Mouse (Mus musculus) intestine, embryonic 15.5 days (tissue): ENCODE data around the gene Il4ra. TPM values are rescaled to one million over a fixed set of nuclear protein-coding genes. Genes with fewer than 3 reads are reported as not detected.

Experiments used
- ATAC-seq: fragments of 200-750 bp; cut with Nextera tagmentation; 2 replicates; pipeline ENCODE4 v1.8.0; 2017; ENCODE audit warnings: moderate TSS enrichment, moderate library complexity
- H3K27ac ChIP-seq: fragments of 300-500 bp; sonication (generic); 2 replicates; pipeline ENCODE4 v1.5.1; 2015; ENCODE audit warnings: mild to moderate bottlenecking, inconsistent platforms
- H3K27me3 ChIP-seq: fragments of 300-500 bp; sonication (generic); replicated peaks from 2 replicates; pipeline ENCODE4 v1.6.1; 2015; ENCODE audit warnings: inconsistent platforms
- H3K36me3 ChIP-seq: fragments of 300-500 bp; sonication (generic); 2 replicates; pipeline ENCODE4 v1.6.1; 2015; ENCODE audit warnings: inconsistent platforms
- H3K4me1 ChIP-seq: fragments of 300-500 bp; sonication (generic); replicated peaks from 2 replicates; pipeline ENCODE4 v1.6.1; 2015; ENCODE audit warnings: inconsistent platforms
- H3K4me2 ChIP-seq: fragments of 300-500 bp; sonication (generic); replicated peaks from 2 replicates; pipeline ENCODE4 v1.6.1; 2015; ENCODE audit warnings: mild to moderate bottlenecking, inconsistent platforms
- H3K4me3 ChIP-seq: fragments of 300-500 bp; sonication (generic); replicated peaks from 2 replicates; pipeline ENCODE4 v1.5.1; 2015; ENCODE audit warnings: inconsistent platforms
- H3K9ac ChIP-seq: fragments of 300-500 bp; sonication (generic); 2 replicates; pipeline ENCODE4 v1.6.1; 2015; ENCODE audit warnings: inconsistent platforms
- H3K9me3 ChIP-seq: fragments of 300-500 bp; sonication (generic); 2 replicates; pipeline ENCODE4 v1.6.1; 2016; ENCODE audit warnings: inconsistent platforms
- WGBS: fragments of 180-500 bp; shearing (Covaris S2); methylation state at CpG from one replicate; pipeline ENCODE4 v1.1.7; 2015; 5-methylcytosine and 5-hydroxymethylcytosine counted together
- polyA plus RNA-seq: library from polyadenylated mRNA; unstranded; fragments of >200 nt; fragmentation: Nextera tagmentation; extraction: Ambion mirVana; gene quantifications from 2 replicates; pipeline ENCODE4 v1.2.1, GENCODE M21; 2015

The Il4ra gene
- 10.4 and 11.8 TPM in 2 replicates for polyA plus RNA-seq

DNA sequence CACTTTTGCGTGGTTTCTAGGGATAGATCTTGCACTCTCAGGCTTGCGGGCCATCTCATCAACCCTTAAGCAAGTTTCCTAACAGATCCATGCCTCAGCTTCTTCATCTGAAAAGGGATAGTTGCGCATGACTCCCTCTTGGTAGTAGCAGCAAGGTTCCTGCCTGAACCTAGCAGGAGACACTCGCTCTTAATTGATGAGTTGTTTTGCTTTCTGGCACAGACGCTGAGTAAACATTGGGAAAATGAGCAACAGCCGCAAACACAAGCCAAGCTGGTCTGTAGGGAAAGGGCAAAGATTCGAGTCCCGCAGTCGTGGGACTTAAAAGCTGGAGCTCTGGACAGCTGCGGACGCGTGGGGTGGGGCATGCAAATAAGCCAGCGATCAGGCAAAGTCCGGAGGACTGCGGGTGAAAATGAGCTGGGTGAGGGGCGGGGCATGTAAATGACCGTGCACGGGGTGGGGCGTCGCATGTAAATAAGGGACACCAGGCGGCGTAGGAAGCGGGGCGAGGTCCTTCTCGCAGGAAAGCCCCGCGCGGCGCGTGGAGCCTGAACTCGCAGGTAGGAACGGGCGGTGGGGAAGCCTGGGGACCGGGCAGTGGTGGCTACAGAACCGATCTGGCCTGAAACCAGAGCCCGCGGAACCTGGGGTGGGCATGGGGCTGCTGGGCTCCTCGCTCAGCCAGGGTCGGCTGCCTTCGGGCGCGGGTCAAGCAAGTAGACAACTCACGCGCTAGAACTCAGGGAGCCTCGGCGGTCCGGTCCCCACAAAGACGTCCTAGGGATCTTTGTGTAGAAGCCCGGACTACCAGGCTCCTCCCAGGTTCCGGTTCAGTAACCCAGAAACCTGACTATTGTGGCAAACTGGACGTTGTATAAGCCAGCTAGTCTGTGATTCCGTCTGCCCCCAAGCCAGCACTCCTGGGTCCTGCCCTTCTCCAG is at the start of gene Il4ra:
Gene Il4ra, plus strand, starts transcription at position 355 of the 944 bp plus-strand sequence.
- Histone ChIP-seq H3K4me1 (peaks cover 38% of the 10 kb centered on the region; the same call in 1 of the 2 replicates), H3K4me3 (peak within 1 kb of the TSS; percentile 59), H3K9ac (peak within 1 kb of the TSS; percentile 75), H3K4me2 (peak within 1 kb of the TSS; percentile 86), H3K36me3 (no peaks in the 10 kb centered on the region), H3K9me3 (no peaks in the 10 kb centered on the region), H3K27ac (peak within 1 kb of the TSS; percentile 61), H3K27me3 (no peaks in the 10 kb centered on the region)
- 2% methylated on average over 52 of the region's 52 CpGs for WGBS
- ATAC-seq = peak; percentile 97

DNA sequence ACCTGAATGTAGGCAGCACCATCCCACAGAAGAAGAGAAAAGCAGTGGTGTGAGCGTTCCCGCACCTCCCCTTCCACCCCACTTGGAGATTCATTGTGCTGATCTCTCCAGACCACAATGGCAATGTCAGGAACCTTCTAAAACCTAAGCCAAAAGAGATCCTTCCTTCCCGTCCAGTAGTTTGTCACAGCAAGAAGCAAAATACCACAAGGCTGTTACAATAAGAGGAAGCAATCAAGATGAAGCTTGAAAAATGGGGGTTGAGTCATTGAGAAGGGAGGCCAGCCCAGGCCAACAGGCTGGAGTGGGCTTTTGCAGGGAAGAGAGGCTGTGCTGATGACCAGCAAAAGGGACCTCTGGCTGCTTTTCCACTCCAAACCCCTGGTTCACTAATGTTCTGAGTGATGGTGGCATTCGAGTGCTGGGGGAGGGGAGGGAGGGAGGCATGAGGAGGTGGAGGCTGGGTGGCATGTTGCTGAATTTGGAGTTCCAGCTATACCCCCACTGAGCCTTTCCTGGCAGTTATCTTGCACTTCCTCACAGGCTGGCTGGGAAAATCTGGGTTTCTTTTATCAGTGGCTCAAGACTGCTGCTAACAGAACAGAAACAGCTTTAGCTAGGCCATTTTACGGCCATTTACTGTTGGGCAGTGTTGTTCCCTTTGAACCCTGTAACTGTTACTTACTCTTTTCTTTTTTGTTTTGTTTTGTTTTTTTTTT is 48.4 kb upstream of the Il4ra start:
- ATAC-seq = no peak
- WGBS = 84% methylated on average over 5 of the region's 5 CpGs
- no peaks in the 10 kb centered on the region for H3K27me3 ChIP-seq
- H3K4me2 ChIP-seq = no peak overlapping the region
- H3K27ac ChIP-seq = no peak overlapping the region
- no peak overlapping the region for H3K9ac ChIP-seq
- no peaks in the 10 kb centered on the region for H3K9me3 ChIP-seq
- no peaks in the 10 kb centered on the region for H3K36me3 ChIP-seq
- no peaks in the 10 kb centered on the region for H3K4me1 ChIP-seq
- H3K4me3 ChIP-seq = no peak overlapping the region

DNA sequence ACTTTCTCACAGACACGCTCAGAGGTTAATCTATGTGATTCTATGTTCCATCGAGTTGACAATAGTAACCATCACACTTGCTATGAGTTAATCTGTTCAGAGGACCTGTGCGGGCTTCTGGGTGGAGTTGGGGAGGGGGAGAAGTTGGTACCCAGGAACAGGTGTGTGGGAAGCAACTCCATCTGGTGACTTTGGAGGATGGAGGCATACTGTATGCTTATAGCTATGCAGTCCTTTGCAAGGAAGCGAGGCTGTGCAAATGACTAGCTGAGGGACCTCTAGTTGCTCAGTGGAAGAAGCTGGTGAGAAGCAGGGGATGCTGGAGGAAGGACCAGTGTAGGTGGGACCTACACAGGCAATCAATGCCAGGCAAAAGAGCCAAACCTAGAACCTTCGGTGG is 47.3 kb upstream of the Il4ra start:
- Histone ChIP-seq H3K9me3 (no peaks in the 10 kb centered on the region), H3K4me3 (no peak overlapping the region), H3K4me2 (no peak overlapping the region), H3K27ac (no peak overlapping the region), H3K9ac (no peak overlapping the region), H3K4me1 (no peaks in the 10 kb centered on the region), H3K27me3 (no peaks in the 10 kb centered on the region), H3K36me3 (no peaks in the 10 kb centered on the region)
- ATAC-seq = no peak
- 90% methylated on average over 5 of the region's 5 CpGs for WGBS

DNA sequence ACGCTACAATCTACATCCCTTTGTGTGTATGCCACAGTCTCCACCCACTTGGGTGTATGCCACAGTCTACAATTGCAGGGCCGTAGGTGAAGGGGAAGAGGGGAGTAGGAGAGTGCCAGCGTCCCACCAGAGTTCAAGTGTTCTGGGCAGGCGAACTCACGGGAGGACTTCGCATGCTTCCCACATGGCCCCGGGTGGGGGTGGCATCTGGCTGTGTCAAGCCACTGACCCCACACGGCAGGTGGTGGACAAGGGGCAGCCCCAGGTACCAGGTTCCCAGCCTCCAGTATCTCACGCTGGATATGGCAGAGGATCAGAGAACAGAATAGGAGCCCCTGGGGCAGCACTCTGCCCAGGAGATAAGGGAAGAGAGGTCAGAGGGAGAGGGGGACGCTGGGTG is 46.4 kb upstream of the Il4ra start:
- Histone ChIP-seq H3K27me3 (no peaks in the 10 kb centered on the region), H3K4me2 (no peak overlapping the region), H3K36me3 (no peaks in the 10 kb centered on the region), H3K4me1 (no peaks in the 10 kb centered on the region), H3K9ac (no peak overlapping the region), H3K9me3 (no peaks in the 10 kb centered on the region), H3K4me3 (no peak overlapping the region), H3K27ac (no peak overlapping the region)
- 84% methylated on average over 10 of the region's 10 CpGs for WGBS
- no peak for ATAC-seq

DNA sequence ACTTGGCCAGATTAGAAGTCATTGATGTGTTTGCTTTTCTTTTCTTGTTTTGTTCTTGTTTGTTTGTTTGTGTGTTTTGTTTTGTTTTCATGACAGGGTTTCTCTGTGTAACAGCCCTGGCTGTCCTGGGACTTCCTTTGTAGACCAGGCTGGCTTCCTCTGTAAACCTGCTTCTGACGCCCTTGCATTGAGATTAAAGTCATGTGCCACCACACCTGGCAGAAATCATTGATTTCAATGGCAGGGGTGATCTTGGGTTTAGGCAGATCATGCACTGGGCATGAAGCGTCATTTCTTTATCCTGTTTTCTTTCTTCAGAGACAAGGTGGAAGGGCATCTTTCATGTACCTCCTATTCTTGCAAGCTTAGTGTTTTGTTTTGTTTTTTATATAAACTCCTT is 44.6 kb upstream of the Il4ra start:
- Histone ChIP-seq H3K4me3 (no peak overlapping the region), H3K27me3 (no peaks in the 10 kb centered on the region), H3K36me3 (no peaks in the 10 kb centered on the region), H3K9me3 (no peaks in the 10 kb centered on the region), H3K4me1 (no peaks in the 10 kb centered on the region), H3K27ac (no peak overlapping the region), H3K4me2 (no peak overlapping the region), H3K9ac (no peak overlapping the region)
- ATAC-seq = no peak
- 84% methylated on average over 2 of the region's 2 CpGs for WGBS

DNA sequence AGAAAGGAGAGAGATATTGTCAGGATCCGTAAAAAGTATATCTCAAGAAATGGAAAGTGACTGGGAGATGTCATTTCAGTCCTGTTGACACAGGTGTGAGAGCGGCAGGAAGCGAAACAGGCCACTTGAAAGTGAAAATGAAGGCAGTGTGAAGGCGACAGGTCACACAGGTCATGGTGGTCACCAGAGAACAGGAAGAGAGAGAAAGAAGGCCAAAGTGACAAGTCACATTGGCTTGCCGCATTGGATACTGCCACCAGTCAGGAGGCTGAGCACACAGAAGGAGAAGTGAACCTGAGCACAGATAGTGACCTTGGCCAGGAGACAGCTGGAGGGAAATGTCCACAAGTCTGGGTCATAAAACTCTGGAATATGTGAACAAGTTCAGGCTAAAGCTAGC is 40.5 kb upstream of the Il4ra start:
- WGBS = 63% methylated on average over 5 of the region's 5 CpGs
- no peaks in the 10 kb centered on the region for H3K27me3 ChIP-seq
- no peaks in the 10 kb centered on the region for H3K4me1 ChIP-seq
- H3K27ac ChIP-seq = no peak overlapping the region
- no peak overlapping the region for H3K4me2 ChIP-seq
- H3K9me3 ChIP-seq = no peaks in the 10 kb centered on the region
- ATAC-seq = no peak
- no peak overlapping the region for H3K9ac ChIP-seq
- no peak overlapping the region for H3K4me3 ChIP-seq
- no peaks in the 10 kb centered on the region for H3K36me3 ChIP-seq

DNA sequence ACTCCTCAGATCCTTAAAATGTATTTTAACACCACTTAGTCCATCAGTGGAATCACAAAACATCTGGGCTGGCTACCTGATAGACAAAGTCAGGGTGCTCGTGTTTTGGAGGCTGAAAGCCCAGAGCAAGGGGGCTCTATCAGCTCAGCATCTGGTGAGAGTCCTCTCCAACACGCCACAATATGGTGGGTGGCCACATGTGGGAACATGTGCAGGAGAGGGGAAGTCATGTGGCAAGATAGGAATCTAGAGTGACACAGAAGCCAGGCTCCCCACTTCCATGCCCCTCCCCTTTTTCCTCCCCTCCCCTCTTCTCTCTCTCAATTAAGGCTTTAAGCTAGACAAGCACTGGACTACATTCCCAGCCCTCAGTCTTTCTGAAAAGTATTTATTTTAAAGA is 40.1 kb upstream of the Il4ra start:
- H3K27ac ChIP-seq = no peak overlapping the region
- H3K9ac ChIP-seq = no peak overlapping the region
- ATAC-seq = no peak
- H3K27me3 ChIP-seq = no peaks in the 10 kb centered on the region
- H3K4me2 ChIP-seq = no peak overlapping the region
- H3K4me3 ChIP-seq = no peak overlapping the region
- H3K36me3 ChIP-seq = no peaks in the 10 kb centered on the region
- WGBS = 61% methylated on average over 2 of the region's 2 CpGs
- H3K9me3 ChIP-seq = no peaks in the 10 kb centered on the region
- H3K4me1 ChIP-seq = no peaks in the 10 kb centered on the region

DNA sequence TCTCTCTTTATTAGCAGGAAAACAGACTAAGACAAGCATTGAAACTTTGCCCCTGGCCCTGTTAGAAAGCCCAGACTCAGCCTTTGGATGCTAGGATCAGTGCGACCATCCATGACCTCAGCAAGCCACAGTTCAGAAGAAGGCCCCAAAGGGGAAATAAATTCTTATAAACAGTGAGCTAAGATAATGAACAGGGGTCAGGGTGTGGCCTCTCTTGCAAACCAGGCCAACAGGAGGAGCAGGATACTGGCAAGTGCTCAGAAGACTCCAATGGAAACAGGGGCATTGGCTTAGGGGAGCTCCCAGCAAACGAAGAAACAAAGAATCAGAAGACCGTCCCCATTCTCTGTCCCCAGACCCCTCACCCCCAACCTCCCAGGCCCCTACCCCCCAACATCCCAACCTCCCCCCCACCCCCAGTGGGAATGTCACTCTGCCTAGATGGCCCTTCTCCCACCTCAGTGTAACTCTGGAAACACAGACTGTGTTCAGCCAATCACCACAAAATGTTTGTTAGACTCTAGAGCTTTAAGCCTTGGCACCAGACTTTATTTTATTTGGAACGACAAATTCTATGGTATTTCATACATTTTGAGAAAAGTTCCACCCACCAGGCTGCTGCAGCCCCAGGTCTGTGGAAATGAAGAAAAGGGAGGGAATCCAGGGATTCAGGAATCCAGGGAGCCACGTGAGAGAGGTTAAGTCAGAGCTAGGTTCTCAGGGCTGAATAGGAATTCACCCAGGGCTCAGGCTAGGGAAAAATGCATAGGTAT is 36.7 kb upstream of the Il4ra start:
- no peak overlapping the region for H3K4me3 ChIP-seq
- H3K4me1 ChIP-seq = no peaks in the 10 kb centered on the region
- no peak overlapping the region for H3K27ac ChIP-seq
- H3K9ac ChIP-seq = no peak overlapping the region
- no peak for ATAC-seq
- H3K4me2 ChIP-seq = no peak overlapping the region
- H3K36me3 ChIP-seq = no peaks in the 10 kb centered on the region
- H3K27me3 ChIP-seq = no peaks in the 10 kb centered on the region
- WGBS = 69% methylated on average over 5 of the region's 5 CpGs
- no peaks in the 10 kb centered on the region for H3K9me3 ChIP-seq

DNA sequence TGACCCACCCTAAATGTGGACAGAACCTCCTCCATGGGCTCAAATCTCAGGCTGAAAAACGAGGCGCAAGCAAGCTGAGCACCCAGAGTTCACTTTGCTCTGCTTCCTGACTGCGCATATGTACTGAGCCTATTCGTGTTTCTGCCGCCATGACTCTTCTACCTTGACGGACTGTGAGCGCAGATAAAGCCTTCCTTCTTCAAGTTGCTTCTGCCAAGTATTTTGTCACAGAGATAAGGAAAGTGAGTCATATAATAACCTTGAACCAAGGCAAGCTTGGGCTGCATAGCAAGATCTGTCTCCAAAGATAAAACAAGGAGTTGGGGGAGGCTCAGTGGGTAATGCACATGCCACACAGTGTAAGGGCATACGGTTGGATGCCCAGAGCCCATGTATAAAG is 35.2 kb upstream of the Il4ra start:
- 85% methylated on average over 8 of the region's 8 CpGs for WGBS
- Histone ChIP-seq H3K9me3 (no peaks in the 10 kb centered on the region), H3K4me2 (no peak overlapping the region), H3K9ac (no peak overlapping the region), H3K4me1 (no peaks in the 10 kb centered on the region), H3K27ac (no peak overlapping the region), H3K4me3 (no peak overlapping the region), H3K27me3 (no peaks in the 10 kb centered on the region), H3K36me3 (no peaks in the 10 kb centered on the region)
- no peak for ATAC-seq

DNA sequence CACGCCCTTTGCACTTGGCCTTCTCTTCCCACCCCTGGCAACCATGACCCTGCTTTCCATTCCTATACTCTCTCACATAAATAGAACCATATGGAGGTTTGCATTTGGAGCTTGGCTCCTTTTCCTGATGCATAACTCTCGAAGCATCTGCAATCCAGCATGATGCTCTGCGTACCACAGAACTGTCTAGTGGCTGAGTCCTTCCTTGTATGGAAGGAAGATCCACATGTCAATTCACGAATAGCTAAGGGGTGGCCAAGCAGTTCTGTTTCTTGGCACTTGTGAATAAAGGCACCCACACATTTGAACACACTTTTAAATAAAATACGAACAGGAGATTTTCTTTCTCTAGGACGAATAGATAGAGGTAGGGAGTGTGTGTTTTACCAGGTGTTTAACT is 34.5 kb upstream of the Il4ra start:
- Histone ChIP-seq H3K4me3 (no peak overlapping the region), H3K27me3 (no peaks in the 10 kb centered on the region), H3K36me3 (no peaks in the 10 kb centered on the region), H3K9me3 (no peaks in the 10 kb centered on the region), H3K9ac (no peak overlapping the region), H3K4me2 (no peak overlapping the region), H3K27ac (no peak overlapping the region), H3K4me1 (no peaks in the 10 kb centered on the region)
- ATAC-seq = no peak
- 80% methylated on average over 6 of the region's 6 CpGs for WGBS

DNA sequence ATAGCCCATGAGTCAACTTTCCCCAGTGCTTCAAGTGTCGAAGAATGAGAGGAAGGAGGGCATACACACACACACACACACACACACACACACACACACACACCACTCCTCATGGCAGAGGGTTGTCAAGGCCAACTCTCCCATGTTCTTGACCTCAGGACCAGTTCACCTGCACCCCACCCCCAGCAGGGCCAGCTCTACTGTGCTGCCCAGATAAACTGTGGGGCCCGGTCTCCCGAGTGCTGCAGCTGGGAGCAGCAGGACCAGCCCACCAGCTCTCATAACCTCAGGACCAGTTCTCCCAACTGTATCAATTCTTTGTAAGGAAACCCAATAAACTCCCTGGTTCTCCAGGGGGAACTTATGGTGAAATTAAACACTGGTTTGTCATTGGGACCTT is 32.2 kb upstream of the Il4ra start:
- no peak overlapping the region for H3K9ac ChIP-seq
- no peak overlapping the region for H3K27ac ChIP-seq
- H3K4me2 ChIP-seq = no peak overlapping the region
- WGBS = 71% methylated on average over 3 of the region's 3 CpGs
- no peak overlapping the region for H3K4me3 ChIP-seq
- no peaks in the 10 kb centered on the region for H3K4me1 ChIP-seq
- no peaks in the 10 kb centered on the region for H3K36me3 ChIP-seq
- H3K27me3 ChIP-seq = no peaks in the 10 kb centered on the region
- ATAC-seq = no peak
- no peaks in the 10 kb centered on the region for H3K9me3 ChIP-seq

DNA sequence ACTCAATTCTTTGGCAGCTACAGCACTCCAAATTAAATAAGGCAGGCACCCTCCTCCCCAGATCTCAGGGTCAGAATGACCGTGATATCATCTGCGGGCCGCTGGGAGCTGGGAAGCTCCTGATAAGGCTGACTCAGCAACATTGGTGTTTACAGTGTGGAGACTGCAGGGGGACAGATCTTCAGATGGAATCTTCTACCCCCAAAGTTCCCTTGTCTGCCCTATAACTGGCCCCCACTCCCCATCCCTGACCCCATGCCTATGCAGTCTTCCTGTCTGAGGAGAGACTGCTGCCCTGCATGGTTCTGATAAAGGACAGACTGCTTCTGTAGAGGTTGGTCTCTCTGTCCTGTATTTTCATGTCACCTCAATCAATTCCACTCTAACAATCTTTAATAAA is 28.9 kb upstream of the Il4ra start:
- Histone ChIP-seq H3K9ac (no peak overlapping the region), H3K4me3 (no peak overlapping the region), H3K9me3 (no peaks in the 10 kb centered on the region), H3K4me1 (no peaks in the 10 kb centered on the region), H3K4me2 (no peak overlapping the region), H3K36me3 (no peaks in the 10 kb centered on the region), H3K27ac (no peak overlapping the region), H3K27me3 (no peaks in the 10 kb centered on the region)
- peak; percentile 34; the same call in 1 of the 2 replicates for ATAC-seq
- 38% methylated on average over 3 of the region's 3 CpGs for WGBS
